Mouse (Mus musculus): ENCODE data around the gene Hoxc5.

The Hoxc5 gene

DNA sequence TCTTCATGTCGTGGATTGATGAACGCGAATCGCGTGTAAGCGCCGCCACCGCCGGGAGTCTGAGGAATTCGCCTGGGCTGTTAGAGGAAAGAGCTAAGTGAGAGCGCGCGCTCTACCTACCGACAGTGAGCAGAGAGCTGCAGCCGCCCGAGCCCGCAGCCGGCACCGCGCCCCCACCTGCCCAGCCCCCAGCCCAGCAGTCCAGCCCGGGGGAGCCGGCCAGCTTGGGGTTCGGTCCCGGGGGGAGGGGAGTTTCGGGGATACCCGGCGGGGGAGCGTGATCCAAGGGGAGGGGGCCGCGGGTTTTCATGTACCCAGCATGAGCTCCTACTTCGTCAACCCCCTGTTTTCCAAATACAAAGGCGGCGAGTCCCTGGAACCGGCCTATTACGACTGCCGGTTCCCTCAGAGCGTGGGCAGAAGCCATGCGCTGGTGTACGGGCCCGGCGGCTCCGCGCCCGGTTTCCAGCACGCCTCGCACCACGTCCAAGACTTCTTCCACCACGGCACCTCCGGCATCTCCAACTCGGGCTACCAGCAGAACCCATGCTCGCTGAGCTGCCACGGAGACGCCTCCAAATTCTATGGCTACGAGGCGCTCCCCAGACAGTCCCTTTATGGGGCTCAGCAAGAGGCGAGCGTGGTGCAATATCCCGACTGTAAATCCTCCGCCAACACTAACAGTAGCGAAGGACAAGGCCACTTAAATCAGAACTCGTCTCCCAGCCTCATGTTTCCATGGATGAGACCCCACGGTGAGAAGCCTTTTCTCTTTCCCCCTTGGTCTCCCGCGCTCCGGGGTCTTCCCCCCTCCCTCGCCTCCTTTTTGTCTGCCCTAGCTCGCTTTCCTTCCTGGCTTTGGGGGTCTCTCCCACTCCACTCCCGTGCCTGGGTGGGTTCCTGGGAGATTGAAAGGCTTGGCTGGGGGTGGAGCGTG, 23.5 kb downstream of the Hoxc5 start, which contains the start of gene Hoxc8:
TSS of gene Hoxc8 (plus strand) at position 147 of the 937 bp plus-strand sequence.
- no peak for DNase-seq

DNA sequence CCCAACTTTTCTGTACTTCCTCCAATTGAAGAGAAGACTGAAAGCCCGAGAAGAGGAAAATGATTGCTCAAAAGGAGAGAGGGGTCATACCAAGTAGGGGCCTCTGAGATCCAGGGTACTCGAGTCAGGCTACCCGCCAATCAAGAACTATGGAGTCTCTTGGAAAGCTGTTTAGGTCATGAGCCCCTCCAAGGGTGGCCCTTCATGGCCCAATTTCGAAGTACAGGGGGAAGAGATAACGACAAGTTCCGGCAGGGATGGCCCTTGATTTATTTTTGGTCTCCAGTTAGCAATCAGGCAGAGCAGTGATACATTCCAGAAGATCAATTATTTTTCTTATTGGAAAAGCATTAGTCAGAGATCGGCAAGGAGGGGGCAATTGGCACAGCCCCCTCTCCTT, 24.5 kb downstream of the Hoxc5 start:
- no peak for DNase-seq

DNA sequence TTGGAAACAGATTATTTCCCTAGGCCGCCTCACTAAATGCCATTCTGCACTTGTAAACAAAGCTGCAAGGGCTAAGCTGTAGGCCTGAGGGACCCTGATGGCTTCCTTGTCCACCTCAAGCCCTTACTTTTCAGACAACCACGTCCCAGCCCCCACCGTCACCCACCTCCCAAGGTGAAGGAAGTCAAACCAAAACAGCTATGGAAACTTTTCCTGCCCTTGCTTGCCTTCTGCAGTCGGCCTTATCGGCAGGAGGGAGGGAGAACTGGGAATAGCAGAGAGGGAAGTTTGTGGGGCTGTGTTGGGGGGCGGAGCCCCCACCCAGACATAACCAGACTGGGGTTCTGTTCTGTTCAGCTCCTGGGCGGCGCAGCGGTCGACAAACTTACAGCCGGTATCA, 25.0 kb downstream of the Hoxc5 start:
- no peak for DNase-seq

DNA sequence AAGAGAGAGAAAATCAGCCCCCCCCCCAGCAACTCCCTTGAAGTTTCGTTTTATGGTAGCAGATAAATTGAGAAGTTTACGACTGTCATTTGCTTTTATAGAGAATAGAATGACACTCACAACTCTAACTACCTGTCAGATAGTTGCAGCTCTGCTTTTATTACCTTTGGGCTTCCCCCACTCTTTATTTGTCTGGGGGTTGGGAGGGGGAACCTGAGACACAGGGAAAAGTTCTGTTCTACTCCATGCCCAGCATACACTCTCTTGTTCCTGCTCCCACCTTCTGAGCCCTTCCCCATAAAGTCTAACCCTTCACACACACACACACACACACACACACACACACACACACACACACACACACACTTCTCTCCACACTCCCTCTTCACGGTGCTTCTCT, 25.6 kb downstream of the Hoxc5 start:
- no peak for DNase-seq

DNA sequence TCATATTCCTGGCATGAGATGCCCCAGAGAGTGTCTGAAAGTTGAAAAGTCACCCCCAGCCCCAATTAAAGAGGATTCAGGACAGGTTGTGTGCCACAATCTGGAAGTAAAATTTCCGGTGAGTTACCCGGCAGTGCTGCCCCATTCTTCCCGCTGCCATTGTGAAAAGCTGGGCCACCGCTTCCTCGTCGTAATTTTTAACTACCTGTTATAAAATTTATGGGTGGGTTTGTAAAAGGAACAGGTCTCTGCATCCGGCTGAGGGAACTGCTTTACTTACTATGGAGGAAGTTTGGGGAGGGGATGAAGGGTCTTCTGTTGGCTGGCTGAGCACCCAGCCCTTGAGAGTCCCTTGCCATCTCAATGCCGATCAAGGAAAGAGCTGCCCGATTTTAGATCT, 29.3 kb downstream of the Hoxc5 start:
- no peak for DNase-seq

DNA sequence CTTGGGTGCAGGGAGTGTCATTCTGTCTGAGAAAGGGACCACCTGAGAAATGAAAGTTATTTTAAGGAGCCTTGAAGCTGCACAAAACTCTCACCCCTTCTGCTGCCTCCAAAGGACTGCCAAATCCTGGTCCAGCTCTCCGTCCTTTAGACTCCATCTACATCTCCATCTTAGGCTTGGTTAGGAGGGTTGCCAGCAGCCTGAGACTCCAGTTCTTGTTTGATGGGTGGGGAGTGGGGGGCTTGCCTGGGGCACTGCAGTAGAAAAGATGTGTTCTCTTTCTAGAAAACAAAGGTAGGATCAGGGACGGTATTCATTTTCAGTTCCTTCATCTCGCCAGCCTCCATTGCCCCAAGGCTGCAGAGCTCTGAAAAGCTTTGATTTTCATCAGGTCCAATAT, 30.2 kb downstream of the Hoxc5 start:
- DNase-seq = no peak

DNA sequence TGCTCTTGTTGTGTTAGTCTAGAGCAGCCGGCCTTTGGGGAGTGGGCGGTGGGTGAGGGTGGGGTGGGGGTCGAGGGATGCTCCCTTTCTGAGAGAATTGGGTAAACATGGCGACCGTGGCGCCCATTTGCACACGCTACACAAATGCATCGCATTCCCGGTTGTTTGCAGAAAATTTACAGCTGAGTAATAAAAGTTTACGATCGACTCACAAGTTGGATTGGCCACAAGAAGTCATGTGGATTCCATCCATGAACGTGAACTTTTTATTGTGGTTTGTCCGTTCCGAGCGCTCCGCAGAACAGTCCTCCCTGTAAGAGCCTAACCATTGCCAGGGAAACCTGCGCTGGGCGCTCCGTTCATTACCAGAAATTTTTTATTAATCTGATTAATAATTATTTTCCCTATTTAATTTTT, 30.7 kb downstream of the Hoxc5 start, which contains the start of gene Hoxc6:
TSS of gene Hoxc6 (plus strand) at position 319 of the 417 bp plus-strand sequence.
- DNase-seq = no peak

DNA sequence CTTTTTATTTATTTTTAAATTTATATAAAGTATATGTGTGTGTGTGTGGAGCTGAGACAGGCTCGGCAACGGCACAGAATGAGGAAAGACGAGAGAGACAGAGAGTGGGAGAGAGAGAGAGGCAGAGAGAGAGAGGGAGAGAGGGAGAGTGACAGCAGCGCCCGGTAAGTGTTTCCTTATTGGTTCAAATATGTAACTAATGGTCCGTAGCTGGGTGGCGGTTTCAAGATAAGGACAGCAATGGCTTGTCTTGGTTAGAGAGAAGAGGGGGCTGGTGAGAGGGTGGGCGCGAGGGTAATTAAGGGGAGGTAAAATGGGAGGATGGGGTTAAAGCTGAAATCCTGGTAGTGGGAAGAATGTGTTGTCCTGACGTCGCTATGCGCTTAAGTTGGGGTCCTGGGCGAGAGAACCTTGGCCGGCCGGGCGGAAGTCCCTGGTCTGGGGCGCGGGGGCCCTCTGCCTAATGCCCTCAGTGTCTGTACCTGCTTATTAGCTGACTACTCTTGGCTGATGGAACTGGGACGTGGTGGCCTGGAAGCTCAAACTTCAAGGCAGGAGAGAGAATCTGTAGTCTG, 31.5 kb downstream of the Hoxc5 start:
- no peak for DNase-seq

DNA sequence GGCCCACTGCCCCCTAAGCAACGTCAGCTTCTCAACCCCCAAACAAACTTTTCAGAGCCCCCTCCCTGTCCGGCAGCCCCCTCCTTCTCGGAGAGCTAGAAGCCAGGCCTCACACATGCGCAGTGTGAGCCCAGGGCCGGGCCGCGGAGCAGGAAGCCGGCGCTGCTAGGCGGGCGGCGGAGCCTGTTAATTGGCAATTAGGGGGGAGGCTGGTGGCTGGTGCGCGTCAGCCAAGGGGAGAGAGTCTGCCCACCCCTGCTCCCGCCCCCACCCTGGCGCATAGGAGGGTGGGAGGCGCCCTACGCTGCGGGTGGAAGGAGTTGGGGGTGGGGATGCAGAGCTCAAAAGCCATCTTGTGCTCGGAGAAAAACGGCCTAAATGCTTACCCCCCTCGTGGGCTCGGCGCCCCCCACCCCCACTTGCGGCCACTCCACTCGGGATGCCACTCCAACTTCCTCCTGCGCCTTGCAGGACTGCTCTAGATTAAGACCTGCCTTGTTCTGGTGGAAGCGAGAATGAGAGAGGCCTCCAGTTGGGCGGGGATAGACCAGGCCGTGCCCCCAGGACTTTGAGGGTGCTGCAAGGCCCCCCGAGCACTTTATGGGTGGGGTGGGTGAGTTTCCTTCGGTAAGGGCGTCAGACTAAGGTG, 32.1 kb downstream of the Hoxc5 start:
- DNase-seq = peak; percentile 54 to 69

DNA sequence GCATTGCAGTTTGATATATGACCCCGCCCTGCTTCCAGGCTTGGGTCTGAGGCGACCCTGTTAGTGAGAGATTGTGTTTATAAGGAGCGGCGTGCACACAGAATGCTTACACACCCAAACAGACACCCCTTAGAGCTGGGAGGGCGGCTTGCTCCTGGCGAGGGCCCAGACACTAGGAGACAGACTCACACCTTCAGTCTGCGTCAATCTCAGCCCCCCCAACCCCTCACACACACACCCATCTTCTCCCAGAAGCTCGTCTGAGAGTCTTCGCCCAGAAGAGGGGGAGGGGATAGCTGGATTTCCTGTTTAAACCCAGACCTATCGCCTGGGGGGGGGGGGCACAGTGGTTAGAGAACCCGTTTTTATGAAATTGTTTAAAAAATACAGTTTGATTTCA, 32.7 kb downstream of the Hoxc5 start:
- no peak for DNase-seq

DNA sequence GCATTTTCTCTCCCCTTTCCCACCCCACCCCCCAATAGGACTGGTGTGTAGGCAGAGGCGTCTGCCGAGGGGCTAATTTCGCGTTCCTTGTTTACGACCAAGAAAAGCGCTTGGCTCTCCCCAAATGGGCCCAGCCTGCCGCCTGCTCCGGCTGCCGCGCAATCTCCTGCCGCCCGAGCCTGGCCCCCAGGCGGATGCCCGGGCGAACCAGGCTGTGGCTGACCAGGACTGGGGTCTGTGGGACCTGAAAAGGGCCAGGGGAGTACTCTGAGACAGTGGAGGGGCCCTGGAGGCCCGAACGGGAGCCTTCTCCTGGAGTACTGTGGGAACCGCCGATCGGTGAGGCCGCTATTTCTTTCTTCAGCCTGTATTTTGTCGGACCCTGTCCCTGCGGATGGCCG, 33.3 kb downstream of the Hoxc5 start:
- no peak for DNase-seq

DNA sequence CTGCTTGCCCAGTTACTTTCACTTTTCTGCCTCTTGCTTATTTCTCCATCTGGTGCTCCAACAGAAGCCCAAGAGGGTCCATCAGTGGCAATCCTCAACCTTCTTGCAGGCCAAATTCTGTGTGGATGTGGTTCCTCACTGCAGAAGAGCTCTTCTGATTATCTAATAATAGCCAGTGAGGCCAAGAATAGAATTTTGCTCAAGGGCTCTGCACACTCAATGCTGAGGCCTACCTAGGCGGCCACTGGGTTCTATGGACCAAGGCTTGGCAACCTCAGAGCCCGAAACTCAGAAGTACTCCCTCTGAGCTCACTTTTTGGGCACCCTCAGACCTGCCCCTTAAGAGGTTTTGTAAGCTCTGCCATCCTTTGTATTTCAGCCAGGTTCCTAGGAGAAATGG, 34.1 kb downstream of the Hoxc5 start:
- no peak for DNase-seq

DNA sequence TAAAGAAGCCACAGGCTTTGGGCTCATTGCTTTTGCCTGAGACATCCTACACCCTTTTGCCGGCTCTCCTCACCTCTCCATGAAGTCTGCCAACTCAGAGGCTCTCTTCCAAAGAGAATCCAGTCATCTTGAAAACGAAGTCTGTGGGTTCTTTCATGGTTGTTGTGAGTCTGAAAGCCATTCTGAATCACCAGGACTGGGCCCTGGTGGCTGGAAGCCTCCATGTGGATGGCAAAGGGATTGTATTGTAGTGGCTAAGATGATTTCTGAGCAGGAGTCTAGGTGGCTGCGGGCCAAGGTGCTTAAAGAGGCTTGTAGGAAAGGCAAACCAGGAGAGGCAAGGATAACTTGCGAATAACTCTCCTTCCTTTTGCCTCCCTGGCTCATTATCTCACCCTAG, 34.9 kb downstream of the Hoxc5 start:
- no peak for DNase-seq

DNA sequence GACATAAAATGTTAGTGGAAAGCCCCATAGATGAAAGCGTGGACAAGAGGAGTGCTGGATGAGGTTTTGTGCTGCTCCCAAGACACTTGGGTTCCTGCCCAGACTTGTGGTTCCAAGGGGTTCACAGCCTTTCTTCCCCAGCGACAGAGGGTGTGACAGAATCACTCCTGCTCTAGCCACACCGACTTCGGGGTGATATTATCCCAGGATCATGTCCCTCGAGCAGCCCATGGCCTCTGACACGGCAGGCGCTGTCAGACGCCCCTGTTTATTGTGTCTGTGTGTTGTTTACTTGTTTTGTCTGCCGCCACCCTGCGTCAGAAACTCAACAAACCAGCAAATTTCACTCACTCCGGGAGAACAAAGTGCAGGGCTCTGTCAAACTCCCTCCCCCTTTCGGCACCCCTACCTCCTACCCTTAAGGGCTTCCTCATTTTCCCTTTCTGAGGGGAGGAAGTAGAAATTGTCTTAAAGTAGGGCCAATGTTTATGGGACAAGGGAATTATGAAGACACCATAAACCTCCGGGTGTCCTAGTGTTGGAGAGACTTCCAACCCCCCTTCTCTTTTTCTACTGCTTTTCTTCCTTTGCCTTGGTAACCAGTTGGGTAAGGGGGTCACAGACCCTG, 35.7 kb downstream of the Hoxc5 start:
- no peak for DNase-seq

DNA sequence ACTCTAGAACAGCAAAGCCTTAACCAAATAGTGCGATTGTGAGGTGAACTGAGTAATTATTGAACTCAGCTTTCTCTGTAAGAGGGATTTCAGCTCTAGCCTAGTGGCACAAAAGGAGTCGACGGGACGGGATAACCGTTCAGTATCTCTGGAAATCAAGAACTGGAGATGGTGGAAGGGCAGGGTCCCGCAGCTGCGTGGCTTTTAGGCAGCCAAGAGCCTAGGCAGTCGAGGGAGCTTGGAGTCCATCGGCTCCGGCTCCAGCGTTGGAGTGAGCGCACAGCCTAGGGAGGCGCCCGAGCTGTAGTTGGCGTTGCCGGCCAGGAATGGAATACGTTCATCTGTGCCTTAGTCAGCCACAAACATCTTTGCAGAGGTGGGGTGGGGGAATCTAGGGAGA, 38.1 kb downstream of the Hoxc5 start:
- DNase-seq = no peak

DNA sequence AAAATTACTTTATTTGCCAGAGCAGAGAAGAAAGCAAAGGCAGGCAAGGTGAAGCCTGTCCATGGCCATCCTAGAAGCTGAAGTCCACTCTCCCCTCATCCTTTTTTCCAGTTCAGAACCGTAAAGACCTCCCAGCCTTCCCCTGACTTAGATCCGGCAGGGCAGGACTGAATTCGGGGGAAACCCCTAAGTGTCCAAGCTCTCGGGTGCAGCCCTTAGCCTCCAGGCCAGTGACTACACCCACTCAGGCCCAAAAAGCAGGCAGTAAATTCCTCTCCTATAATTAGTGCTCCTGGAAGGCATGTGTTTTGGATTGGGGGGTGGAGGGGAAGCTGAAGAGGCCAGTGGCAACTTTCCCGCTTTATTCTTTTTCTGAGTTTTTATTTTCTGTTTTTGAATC, 38.6 kb downstream of the Hoxc5 start:
- no peak for DNase-seq

DNA sequence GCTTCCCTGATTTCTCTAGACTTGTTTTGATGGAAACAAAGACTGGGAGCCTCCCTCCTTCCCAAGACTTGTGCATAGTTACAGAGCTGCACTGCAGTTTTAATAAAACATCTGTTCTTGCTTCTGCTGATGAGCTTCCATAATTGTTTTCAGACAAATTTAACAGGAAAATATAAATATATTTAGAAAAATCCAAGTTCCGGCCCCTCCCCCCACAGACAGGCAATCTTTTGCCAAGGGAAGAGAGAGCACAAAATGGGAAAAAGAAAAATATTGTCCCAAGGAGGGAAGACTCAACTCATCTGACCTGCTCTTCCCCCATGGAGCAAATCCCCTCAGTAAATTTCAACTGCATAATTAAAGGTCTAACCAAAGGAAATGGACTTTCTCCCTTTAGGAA, 39.1 kb downstream of the Hoxc5 start:
- no peak for DNase-seq

DNA sequence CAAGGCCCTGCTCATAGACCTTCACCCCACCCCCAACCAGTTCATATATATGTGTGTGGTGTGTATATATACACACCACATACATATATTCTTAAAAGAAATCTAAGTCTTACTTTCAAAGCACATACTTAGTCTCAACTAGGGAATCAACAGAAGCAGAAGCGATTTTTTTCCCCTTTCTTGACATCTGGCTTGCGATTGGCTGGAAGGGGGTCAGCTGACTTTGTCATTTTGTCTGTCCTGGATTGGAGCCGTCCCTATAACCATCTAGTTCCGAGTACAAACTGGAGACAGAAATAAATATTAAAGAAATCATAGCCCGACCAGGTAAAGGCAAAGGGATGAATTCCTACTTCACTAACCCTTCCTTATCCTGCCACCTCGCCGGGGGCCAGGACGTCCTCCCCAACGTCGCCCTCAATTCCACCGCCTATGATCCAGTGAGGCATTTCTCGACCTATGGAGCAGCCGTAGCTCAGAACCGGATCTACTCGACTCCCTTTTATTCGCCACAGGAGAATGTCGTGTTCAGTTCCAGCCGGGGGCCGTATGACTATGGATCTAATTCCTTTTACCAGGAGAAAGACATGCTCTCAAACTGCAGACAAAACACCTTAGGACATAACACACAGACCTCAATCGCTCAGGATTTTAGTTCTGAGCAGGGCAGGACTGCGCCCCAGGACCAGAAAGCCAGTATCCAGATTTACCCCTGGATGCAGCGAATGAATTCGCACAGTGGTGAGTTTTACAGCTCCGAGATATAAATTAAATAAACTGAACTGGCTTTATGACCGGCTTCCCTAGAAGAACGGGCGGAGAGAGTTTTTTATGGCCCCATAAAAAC, 42.2 kb downstream of the Hoxc5 start:
- DNase-seq = no peak

DNA sequence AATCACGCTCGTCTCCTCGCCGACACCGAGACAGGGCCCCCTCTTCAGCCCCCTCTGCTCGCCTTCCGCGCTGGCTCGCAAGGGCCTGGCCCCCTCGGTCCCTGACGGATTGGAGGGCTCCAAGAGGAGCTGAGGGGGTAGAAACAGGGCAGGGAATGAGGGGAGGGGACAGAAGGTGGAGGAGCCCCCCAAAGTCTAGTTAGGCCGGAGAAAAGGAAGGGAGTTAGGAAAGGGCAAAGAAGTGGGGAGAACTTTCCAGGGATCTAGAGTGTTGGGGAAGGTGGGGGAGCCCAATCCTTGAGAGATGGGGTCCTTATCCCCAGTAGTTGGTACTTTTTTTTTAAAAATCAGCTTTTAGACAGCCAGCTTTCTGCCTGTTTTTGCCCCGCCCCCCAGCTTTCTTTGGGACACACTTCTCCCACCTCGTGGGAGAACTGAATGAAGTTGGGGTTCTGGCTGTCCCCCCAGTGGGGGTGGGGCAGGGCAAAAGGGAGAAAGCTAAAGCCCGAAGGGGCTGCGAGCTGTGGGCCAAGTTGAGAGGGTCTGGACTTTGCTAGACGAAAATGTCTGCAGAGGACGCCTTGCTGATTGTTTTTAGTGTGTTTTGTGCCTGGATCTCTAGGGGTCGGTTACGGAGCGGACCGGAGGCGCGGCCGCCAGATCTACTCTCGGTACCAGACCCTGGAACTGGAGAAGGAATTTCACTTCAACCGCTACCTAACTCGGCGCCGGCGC, 43.0 kb downstream of the Hoxc5 start:
- DNase-seq = no peak

DNA sequence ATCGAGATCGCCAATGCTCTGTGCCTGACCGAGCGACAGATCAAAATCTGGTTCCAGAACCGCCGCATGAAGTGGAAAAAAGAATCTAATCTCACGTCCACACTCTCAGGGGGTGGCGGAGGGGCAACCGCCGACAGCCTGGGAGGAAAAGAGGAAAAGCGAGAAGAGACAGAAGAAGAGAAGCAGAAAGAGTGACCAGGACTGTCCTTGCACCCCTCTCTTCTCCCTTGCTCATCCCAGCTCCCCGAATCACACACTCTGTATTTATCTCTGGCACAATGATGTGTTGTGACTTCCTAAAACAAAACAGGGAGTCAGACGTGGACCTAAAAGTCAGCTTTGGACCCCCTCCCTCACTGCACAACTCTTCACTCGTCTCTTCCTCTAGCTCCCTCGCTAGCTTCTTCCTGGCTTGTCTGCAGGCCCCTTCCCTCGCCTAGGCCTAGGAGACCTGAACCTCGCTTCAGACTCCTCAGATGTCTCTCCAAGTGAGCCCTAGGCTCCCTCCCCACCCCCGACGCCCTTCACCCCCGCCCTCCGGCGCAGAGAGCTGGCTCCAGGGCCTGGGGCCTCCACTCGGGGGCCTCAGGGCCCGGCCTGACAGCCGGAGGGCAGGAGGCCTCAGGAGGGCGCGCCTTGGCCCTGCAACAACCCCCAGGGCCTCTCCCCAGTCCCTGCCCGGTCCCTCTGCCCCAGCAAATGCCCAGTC, 43.8 kb downstream of the Hoxc5 start:
- no peak for DNase-seq

DNA sequence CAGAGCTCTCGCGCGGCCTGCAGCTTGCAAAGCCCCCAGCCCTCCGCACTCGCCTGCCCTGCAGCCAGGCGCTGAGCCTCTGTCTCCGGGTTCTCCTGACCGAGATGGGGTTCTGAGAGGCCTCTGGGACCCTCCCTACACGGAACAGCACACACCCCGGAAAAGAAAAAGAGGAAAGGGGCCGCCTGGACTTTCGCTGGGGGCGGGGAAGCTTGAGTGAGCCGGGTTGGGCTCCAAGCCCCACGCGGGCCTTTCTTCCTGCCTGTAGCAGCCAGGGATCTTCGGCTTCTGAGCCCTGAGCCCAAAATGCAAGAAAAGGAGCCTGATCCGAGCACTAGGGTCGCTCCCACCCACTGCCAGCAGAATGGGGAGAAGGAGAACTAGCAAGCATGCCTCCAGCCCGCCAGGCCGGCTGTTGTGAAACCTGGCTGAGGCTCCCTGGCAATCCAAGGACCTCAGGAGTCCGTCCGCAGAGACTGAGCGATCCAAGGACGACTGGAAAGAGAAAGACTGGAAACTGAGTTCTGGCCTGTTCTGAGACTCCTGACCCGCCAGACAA, 44.8 kb downstream of the Hoxc5 start:
- no peak for DNase-seq
